Mouse (Mus musculus) forebrain, embryonic 15.5 days (tissue): ENCODE data around the gene Mapk12. TPM values are rescaled to one million over a fixed set of nuclear protein-coding genes. Genes with fewer than 3 reads are reported as not detected.

Experiments used
- ATAC-seq: fragments of 200-750 bp; cut with Nextera tagmentation; replicated peaks from 2 replicates; pipeline ENCODE4 v1.8.0; 2017; ENCODE audit warnings: mild to moderate bottlenecking, moderate TSS enrichment, moderate library complexity
- H3K27ac ChIP-seq: fragments of 300-500 bp; sonication (generic); replicated peaks from 2 replicates; pipeline ENCODE4 v1.5.1; 2015; ENCODE audit warnings: mild to moderate bottlenecking, inconsistent platforms
- H3K27me3 ChIP-seq: fragments of 300-500 bp; sonication (generic); 2 replicates; pipeline ENCODE4 v1.6.1; 2015; ENCODE audit warnings: inconsistent platforms
- H3K36me3 ChIP-seq: fragments of 300-500 bp; sonication (generic); 2 replicates; pipeline ENCODE4 v1.6.1; 2015; ENCODE audit warnings: mild to moderate bottlenecking, inconsistent platforms
- H3K4me1 ChIP-seq: fragments of 300-500 bp; sonication (generic); 2 replicates; pipeline ENCODE4 v1.6.1; 2015; ENCODE audit warnings: inconsistent platforms
- H3K4me2 ChIP-seq: fragments of 300-500 bp; sonication (generic); replicated peaks from 2 replicates; pipeline ENCODE4 v1.6.1; 2015; ENCODE audit warnings: mild to moderate bottlenecking, inconsistent platforms
- H3K4me3 ChIP-seq: fragments of 300-500 bp; sonication (generic); 2 replicates; pipeline ENCODE4 v1.5.1; 2015; ENCODE audit warnings: mild to moderate bottlenecking, inconsistent platforms
- H3K9ac ChIP-seq: fragments of 300-500 bp; sonication (generic); replicated peaks from 2 replicates; pipeline ENCODE4 v1.6.1; 2015; ENCODE audit warnings: mild to moderate bottlenecking, inconsistent platforms
- H3K9me3 ChIP-seq: fragments of 300-500 bp; sonication (generic); 2 replicates; pipeline ENCODE4 v1.6.1; 2016; ENCODE audit warnings: inconsistent platforms
- WGBS: fragments of 180-500 bp; shearing (Covaris S2); methylation state at CpG from one replicate; pipeline ENCODE4 v1.1.7; 2015; ENCODE audit warnings: mixed read lengths; 5-methylcytosine and 5-hydroxymethylcytosine counted together
- polyA plus RNA-seq: library from polyadenylated mRNA; unstranded; fragments of >200 nt; fragmentation: Nextera tagmentation; extraction: Ambion mirVana; gene quantifications from 2 replicates; pipeline ENCODE4 v1.2.1, GENCODE M21; 2015

Mapk12 gene
- polyA plus RNA-seq, 1 experiment from 2014 or later, result 5.8 TPM

DNA sequence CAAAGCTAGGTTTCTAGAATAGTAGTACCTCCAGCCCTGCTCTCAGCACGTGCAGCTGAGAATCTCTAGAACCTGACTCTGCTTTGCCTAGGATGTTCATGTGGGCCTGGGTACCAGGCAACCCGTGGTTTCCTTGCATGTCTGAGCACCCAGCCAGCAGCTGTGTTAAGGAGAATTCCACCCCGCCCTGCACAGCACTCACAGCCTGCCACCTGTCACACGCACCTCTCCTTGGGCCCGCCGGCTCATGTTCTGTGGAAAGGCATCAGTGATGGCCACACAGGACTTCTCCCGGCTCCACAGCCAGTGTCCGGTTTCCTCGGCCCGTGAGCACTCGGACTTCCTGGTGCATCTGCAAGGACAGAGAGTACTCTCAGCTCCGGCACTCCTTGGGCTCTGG is 25.0 kb upstream of the Mapk12 start:
- Histone ChIP-seq H3K27me3 (no peaks in the 10 kb centered on the region), H3K4me1 (peaks cover 18% of the 10 kb centered on the region), H3K36me3 (peaks cover 75% of the 10 kb centered on the region), H3K9me3 (no peaks in the 10 kb centered on the region), H3K9ac (no peak overlapping the region), H3K4me3 (no peak overlapping the region), H3K27ac (no peak overlapping the region), H3K4me2 (no peak overlapping the region)
- 95% methylated on average over 12 of the region's 12 CpGs for WGBS
- ATAC-seq, result no peak

DNA sequence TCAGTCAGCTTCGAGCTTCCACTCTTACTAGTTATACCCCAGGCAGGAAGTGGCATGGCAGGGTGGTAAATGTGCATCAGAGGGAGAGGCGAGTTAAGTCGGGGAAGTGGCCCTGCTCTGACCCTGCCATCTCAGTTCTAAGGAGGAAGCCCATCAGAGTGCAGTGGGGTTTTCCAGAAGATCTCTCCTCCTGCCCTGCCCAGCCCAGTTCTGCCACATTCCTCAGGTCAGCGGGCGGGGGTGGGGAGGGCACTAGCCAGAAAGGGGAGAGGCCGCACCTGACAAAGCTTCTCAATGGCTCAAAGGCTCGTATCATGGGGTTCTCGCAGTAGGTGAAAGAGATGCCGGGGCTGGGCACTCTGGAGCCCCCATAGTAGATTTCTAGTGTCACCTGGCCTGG is 20.9 kb upstream of the Mapk12 start:
- WGBS, result 91% methylated on average over 7 of the region's 9 CpGs
- no peak overlapping the region for H3K9ac ChIP-seq
- H3K27ac ChIP-seq, result no peak overlapping the region
- H3K36me3 ChIP-seq, result peaks cover 96% of the 10 kb centered on the region
- no peak for ATAC-seq
- no peak overlapping the region for H3K4me3 ChIP-seq
- no peaks in the 10 kb centered on the region for H3K4me1 ChIP-seq
- no peaks in the 10 kb centered on the region for H3K27me3 ChIP-seq
- H3K9me3 ChIP-seq, result no peaks in the 10 kb centered on the region
- no peak overlapping the region for H3K4me2 ChIP-seq

DNA sequence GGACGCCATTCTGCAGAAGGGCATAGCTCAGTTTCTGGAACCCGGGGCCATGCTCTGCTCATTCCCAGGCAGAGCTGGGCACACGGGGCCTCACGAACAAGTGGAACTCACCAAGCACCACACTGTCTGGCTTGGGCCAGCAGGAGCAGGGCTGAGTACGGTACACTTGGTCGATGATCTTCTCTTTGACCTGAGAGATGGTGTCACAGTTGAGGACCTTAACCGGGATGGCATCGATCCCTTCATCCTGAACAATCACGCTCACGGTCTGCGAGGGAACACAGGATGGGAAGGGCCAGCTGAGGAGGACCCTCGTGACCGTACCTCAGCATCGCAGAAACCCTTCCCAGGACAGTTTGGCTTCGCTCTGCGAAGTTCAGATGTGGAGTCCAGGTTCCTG is 18.0 kb upstream of the Mapk12 start:
- H3K27ac ChIP-seq, result no peak overlapping the region
- no peak for ATAC-seq
- H3K27me3 ChIP-seq, result no peaks in the 10 kb centered on the region
- H3K36me3 ChIP-seq, result peaks cover 96% of the 10 kb centered on the region
- H3K4me2 ChIP-seq, result no peak overlapping the region
- H3K9ac ChIP-seq, result no peak overlapping the region
- no peak overlapping the region for H3K4me3 ChIP-seq
- H3K9me3 ChIP-seq, result no peaks in the 10 kb centered on the region
- WGBS, result 94% methylated on average over 16 of the region's 16 CpGs
- no peaks in the 10 kb centered on the region for H3K4me1 ChIP-seq

DNA sequence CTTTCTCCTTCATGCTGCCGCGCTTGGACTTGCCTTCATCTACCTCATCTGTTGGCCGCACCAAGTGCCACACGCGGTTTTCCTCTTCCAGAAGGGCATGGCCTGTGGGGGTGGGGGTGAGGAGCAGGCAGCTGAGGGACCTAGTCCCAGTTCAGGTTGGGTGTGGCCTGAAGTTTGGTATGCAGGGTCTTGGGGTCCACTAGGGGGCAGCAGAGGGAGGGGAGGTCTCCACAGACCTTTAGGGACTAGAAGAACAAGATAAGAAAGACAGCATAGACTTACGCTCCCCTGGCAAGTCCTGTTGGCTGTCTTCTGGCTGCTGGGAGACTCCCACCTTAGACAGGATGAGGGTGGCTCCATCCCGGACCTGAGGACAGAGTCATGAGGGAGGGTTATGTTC is 17.5 kb upstream of the Mapk12 start:
- Histone ChIP-seq H3K27ac (no peak overlapping the region), H3K4me1 (no peaks in the 10 kb centered on the region), H3K9ac (no peak overlapping the region), H3K27me3 (no peaks in the 10 kb centered on the region), H3K4me3 (no peak overlapping the region), H3K4me2 (no peak overlapping the region), H3K36me3 (peaks cover 92% of the 10 kb centered on the region), H3K9me3 (no peaks in the 10 kb centered on the region)
- WGBS, result 64% methylated on average over 7 of the region's 7 CpGs
- ATAC-seq, result 0 out of 2 replicates have a peak, but pooled peaks have one; percentile 36

DNA sequence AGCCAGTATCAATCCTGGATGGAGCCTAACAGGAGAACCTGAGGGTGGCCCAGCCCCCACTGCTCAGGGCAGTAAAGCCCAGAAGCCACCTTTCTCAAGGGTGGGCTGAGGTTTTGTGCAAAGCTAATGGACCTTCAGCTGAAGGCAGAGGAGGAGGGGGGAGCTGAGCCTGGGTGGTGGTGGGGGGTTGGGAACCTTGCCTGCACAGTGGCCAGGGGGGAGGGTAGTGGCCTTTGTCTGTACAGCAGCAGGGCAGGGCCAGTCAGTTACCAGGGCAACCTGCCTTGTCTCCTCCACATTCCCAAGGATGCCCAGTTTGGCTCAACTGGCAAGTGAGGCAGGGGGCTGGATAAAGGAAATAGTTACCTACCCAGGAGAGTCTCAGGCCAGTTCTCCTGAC is 11.8 kb upstream of the Mapk12 start:
- H3K4me3 ChIP-seq, result no peak overlapping the region
- peaks cover 30% of the 10 kb centered on the region for H3K4me1 ChIP-seq
- no peak overlapping the region for H3K9ac ChIP-seq
- no peaks in the 10 kb centered on the region for H3K27me3 ChIP-seq
- H3K9me3 ChIP-seq, result no peaks in the 10 kb centered on the region
- H3K27ac ChIP-seq, result peak overlapping the region; percentile 17; the same call in 1 of the 2 replicates
- H3K4me2 ChIP-seq, result no peak overlapping the region
- H3K36me3 ChIP-seq, result peaks cover 38% of the 10 kb centered on the region
- no peak for ATAC-seq

DNA sequence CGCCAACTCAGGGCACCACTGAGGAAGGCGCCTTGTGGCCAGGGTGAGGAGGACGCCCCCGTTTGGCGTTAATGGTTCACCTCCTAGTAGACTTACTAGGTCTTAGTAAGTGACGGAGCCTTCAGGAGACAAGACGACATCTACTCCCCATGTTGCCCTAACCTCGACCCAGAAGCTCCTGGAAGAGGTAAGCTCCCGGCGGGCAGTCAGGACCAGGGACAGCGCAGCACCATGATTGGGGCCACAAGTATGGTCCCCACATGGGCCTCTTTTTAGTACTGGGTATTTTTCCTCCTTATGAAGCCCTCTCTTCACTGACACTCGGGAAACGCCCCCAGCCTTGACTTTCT is 9.5 kb upstream of the Mapk12 start:
- no peak for ATAC-seq
- Histone ChIP-seq H3K9ac (peak overlapping the region; percentile 80), H3K9me3 (no peaks in the 10 kb centered on the region), H3K4me3 (peak overlapping the region; percentile 78), H3K4me1 (peaks cover 45% of the 10 kb centered on the region), H3K27ac (peak overlapping the region; percentile 88), H3K4me2 (peak overlapping the region; percentile 84), H3K36me3 (peaks cover 15% of the 10 kb centered on the region), H3K27me3 (no peaks in the 10 kb centered on the region)
- 4% methylated on average over 13 of the region's 13 CpGs for WGBS

DNA sequence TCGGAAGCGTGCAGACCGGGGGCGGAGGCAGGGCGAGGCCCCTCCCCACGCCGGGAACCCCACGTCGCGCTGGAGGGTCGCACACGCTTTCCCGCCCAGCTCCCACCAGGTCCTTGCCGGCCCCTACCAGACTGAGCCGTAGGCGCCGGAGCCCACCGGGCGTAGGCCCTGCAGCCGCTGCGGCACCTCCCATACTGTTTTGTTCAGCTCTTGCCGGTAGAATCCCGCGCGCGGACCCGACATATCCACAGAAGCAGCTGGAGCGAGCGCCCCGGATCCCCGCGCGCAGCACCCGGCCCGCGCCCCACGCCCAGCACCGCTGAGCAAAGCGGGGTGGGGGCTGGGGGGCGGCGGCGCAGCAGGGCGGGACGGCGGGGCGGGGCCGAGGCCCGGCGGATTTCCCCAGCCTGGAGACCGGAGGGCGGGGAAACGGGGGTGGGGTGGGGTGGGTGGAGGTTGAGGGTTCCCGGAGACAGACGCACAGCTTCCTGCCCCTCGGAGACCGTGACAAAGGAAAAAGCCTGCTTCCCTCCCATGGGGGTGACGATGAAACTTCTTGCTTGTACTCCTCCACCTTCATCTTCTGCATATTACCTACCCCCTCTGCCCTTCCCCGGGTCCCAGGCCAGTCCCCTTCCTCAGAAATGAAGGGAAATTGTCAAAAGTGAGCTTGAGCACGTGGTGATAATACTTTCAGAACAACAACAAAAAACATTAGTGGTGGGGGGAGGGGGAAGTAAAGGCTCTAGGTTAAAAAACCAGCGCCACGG is 9.0 kb upstream of the Mapk12 start, which contains the start of gene Mapk11:
Mapk11 (minus strand) TSS at position 358 of the 770 bp plus-strand sequence.
- peak within 1 kb of the TSS; percentile 80 for H3K9ac ChIP-seq
- WGBS, result under 1% methylated on average over 61 of the region's 61 CpGs
- H3K4me3 ChIP-seq, result peak within 1 kb of the TSS; percentile 78
- peaks cover 45% of the 10 kb centered on the region for H3K4me1 ChIP-seq
- no peaks in the 10 kb centered on the region for H3K9me3 ChIP-seq
- no peaks in the 10 kb centered on the region for H3K27me3 ChIP-seq
- H3K36me3 ChIP-seq, result peaks cover 11% of the 10 kb centered on the region
- peak within 1 kb of the TSS; percentile 84 for H3K4me2 ChIP-seq
- H3K27ac ChIP-seq, result peak within 1 kb of the TSS; percentile 88
- ATAC-seq, result peak; percentile 67

DNA sequence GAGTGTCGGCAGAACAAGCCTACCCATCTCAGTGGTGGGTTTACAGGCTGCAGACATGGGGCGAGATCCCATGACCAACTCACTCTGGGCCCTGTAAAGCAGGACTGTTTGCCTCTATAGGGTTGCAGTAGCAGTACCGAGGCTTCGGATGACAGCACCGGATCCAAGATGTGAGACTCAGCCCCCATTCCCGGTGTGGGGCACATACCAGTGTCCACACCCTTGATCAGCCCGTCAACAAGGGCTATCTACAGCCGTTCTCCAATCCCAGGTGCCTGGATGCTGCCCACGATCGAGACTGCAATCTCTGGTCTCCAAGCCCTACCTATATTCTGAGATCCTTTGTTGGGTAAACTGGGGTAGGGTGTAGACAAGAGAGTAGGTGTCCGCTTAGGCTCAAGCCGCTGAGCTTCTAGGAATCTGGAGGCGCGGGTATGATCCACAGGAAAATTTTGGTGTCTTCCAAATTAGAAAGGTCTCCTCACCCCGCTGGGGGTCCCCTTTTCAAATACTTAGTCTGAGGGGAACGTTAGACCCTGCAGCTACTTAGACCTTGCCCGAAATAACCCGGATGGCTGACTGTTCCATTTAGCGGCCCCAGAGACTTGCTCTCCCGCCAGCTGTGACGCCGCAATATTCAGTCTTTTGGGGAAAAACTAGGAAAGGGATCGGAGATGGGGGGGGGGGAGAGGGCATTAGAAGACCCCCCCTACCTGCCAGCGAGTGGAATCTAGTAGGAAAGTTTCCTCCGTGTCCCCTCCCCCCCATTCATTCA is 8.2 kb upstream of the Mapk12 start:
- Histone ChIP-seq H3K9me3 (no peaks in the 10 kb centered on the region), H3K9ac (peak overlapping the region; percentile 80), H3K27me3 (no peaks in the 10 kb centered on the region), H3K4me2 (peak overlapping the region; percentile 84), H3K4me1 (peaks cover 45% of the 10 kb centered on the region), H3K36me3 (peaks cover 9% of the 10 kb centered on the region; the same call in 1 of the 2 replicates), H3K27ac (peak overlapping the region; percentile 88), H3K4me3 (peak overlapping the region; percentile 78)
- peak; percentile 11; the same call in 1 of the 2 replicates for ATAC-seq
- WGBS, result 4% methylated on average over 25 of the region's 25 CpGs

DNA sequence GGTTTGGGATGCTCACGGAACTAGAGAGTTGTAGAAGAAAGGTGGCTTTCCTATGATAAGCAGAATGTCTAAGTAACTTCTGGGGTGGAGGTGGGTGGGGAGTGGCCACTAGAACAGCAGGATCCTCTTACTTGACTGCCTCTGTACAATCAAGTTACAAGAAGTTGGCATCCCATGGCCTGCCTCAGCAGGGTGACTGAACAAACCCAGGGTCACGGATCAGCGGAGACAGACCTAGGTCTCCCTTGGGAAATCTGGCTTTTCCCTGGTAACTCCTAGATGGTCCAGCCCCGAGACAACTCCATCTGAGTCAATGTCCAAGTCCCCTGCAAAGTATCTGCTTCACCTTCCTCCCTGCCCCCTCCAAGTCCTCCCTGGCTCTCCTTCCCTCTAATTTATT is 7.4 kb upstream of the Mapk12 start:
- Histone ChIP-seq H3K36me3 (peaks cover 6% of the 10 kb centered on the region; the same call in 1 of the 2 replicates), H3K27me3 (no peaks in the 10 kb centered on the region), H3K9ac (peak overlapping the region; percentile 80), H3K4me3 (peak overlapping the region; percentile 78), H3K4me2 (peak overlapping the region; percentile 84), H3K27ac (no peak overlapping the region), H3K4me1 (peaks cover 45% of the 10 kb centered on the region), H3K9me3 (no peaks in the 10 kb centered on the region)
- ATAC-seq, result no peak
- WGBS, result 47% methylated on average over 4 of the region's 4 CpGs

DNA sequence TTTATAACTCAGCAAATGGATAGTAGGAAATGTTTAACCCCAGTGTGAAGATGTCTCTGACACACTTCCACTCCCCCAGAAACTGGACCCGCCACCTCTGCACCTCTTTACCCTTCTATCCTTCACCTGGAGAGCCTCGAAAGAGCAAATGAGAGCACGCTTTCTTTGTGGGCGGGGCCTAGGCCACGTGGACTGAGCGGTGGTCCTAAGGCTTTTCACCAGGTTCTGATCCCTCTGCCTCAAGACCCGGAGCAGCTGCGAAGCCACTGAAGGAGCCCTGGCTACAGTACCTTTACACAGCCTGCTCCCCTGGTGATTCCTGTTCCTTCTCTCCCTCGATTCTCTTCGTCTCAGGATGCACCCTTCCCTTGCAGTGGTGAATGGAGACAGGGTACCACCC is 7.0 kb upstream of the Mapk12 start:
- peak overlapping the region; percentile 56; the same call in 1 of the 2 replicates for H3K9ac ChIP-seq
- H3K27me3 ChIP-seq, result no peaks in the 10 kb centered on the region
- H3K4me3 ChIP-seq, result peak overlapping the region; percentile 78
- ATAC-seq, result no peak
- no peaks in the 10 kb centered on the region for H3K9me3 ChIP-seq
- 17% methylated on average over 10 of the region's 10 CpGs for WGBS
- H3K27ac ChIP-seq, result no peak overlapping the region; the same call in 1 of the 2 replicates
- H3K4me1 ChIP-seq, result peaks cover 44% of the 10 kb centered on the region
- H3K36me3 ChIP-seq, result peaks cover 6% of the 10 kb centered on the region; the same call in 1 of the 2 replicates
- peak overlapping the region; percentile 84 for H3K4me2 ChIP-seq

DNA sequence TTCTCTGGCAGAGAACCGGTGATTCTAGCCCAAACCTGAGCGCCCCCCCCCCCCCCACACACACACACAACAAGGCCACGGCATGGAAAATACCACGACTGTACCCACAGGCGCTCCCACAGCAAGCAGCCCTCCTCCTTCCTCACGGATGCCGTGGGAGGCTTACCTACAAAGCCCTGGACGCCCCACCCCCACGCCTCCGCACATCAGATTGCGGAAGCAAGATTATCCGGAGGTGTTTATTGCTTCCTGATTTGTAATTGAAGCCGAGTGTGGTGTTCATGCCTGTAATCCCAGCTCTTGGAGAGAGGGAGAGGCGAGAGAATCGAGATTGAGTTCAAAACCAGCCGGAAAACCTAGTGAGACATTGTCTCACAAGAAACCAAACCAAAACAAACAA is 6.5 kb upstream of the Mapk12 start:
- Histone ChIP-seq H3K9ac (peak overlapping the region; percentile 56), H3K27ac (peak overlapping the region; percentile 75), H3K4me2 (peak overlapping the region; percentile 84), H3K9me3 (no peaks in the 10 kb centered on the region), H3K36me3 (peaks cover 6% of the 10 kb centered on the region; the same call in 1 of the 2 replicates), H3K27me3 (no peaks in the 10 kb centered on the region), H3K4me1 (peaks cover 40% of the 10 kb centered on the region), H3K4me3 (peak overlapping the region; percentile 78)
- 7% methylated on average over 16 of the region's 16 CpGs for WGBS
- ATAC-seq, result no peak

DNA sequence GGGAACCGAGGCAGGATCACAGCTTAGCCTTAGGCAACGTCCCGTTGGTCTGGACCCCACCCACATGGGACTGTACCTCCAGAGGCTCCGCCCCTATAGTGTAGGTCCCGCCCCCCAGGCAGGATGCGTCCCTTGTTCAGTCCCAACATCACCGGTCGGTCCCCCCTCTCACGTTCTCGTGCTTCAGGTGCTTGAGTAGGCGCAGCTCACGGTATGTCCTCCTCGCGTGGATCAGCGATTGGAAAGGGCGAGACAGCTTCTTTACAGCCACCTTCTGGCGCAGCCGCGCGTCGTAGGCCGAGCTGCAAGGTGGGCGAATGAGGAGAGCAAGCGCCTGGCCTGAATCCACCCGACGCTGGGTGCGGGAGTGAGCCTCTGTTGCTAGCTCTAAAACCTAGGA is 6.0 kb upstream of the Mapk12 start:
- H3K27me3 ChIP-seq, result no peaks in the 10 kb centered on the region
- no peaks in the 10 kb centered on the region for H3K9me3 ChIP-seq
- peaks cover 39% of the 10 kb centered on the region for H3K4me1 ChIP-seq
- ATAC-seq, result peak; percentile 46
- peak overlapping the region; percentile 56 for H3K9ac ChIP-seq
- peak overlapping the region; percentile 75 for H3K27ac ChIP-seq
- peak overlapping the region; percentile 78 for H3K4me3 ChIP-seq
- H3K36me3 ChIP-seq, result peaks cover 6% of the 10 kb centered on the region; the same call in 1 of the 2 replicates
- WGBS, result 2% methylated on average over 27 of the region's 27 CpGs
- peak overlapping the region; percentile 84 for H3K4me2 ChIP-seq
